Mouse (Mus musculus): Measurements from ENCODE around the gene Ccdc85b.
"Not testable (repeated sequence)": the region's sequence is repeated elsewhere in the genome, so short reads cannot be mapped to it uniquely, and the experiment has no call there.

Ccdc85b gene

DNA sequence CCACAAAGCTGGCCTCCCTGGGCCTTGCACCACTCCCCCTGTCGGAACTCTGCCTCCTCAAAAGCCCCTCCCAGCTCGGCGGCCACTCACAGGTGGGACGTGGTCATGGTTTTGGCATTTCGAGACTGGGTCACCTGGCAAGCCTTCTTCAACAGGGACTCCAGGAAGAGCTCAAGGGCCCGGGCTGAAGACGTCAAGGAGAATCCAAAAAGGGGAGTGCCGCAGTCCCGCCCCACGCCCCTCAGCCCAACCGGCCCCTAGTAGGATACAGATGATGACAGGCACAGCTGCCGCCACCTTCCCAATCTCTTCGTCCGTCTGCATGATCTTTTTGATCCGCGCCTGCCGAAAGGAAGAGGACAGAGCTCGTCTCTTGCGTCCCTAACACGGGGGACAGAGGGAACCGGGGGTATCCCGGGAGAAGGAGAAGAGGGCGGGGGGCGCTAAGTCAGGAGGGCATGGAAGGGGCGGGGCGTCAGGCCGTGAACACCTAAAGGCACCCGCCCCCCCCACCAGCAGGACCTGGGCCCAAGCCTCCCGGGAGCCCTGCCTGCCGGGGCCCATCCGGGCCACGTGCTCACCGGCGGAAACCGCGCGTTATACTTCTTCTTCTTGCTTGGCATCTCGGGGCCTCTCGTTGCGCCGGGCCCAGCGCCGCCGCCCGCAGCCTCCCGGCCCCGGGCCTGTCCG lies 33.5 kb downstream of the Ccdc85b start:
- peak; percentile 37 for DNase-seq (ENCODE audit: low spot score)

DNA sequence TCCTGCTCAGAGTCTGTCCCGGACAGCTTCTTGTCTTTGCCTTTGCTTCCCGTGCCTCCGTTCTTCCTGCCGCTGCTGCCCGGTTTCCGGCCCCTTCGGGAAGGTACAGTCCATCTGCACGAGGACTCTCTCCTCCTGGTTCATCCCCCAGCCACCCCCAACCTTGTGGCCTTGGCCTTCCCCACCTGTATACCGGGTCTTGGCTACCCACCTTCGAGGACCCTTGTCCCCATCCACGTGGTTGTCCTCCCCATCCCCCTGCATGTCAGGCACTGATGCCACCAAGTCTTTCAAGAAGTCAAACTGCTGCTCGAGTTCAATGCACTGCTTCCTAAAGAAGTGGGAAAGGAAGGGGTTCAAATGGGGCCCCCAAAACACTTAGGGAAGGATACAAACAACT lies 34.1 kb downstream of the Ccdc85b start:
- no peak for DNase-seq (ENCODE audit: low spot score)

- no peak for DNase-seq (ENCODE audit: low spot score)
These were observed 34.7 kb downstream of the Ccdc85b start for GRCm38 (mm10) chr19:5422895-5423443.

DNA sequence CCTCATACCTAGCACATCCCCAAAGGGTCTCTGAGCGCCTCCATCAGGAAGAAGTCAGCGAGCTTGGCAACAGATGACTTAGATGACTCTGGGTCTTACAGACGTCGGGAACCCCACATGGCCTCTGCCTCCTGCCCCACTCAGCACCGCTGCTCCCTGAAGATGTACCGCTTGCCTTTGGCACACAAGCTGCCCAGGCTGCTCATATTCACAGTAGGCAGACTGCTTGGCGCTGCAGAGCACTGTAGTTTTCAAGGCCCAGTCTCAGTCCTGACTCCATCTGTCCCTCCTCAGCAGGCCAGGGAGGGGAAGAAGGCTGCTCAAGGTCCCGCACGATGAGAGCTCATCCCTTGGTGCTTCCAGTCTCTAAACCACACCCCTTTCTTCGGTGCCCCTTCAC lies 35.4 kb downstream of the Ccdc85b start:
- no peak for DNase-seq (ENCODE audit: low spot score)

- DNase-seq (ENCODE audit: low spot score), result no peak
These were observed 35.9 kb downstream of the Ccdc85b start for GRCm38 (mm10) chr19:5421784-5422183.

DNA sequence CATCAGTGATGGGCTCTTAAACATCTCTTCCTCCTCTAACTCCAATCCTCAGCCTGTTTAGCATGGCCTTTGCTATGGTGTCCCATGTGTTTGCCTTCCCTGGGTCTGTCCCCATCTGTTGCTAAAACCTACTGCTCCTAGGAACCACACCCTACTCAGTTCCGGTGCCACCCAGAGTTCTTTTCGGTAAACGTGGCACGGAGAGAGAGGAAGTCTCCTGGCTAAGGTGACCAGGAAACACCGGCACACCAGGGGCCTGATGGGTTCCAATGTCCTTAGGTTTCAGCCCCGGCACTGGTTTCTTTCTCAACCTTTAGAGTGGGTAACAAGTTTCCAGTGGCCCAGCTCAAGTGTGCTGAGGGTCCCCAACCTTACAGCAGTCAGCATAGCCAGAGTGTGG lies 37.1 kb downstream of the Ccdc85b start:
- DNase-seq (ENCODE audit: low spot score), result no peak

DNA sequence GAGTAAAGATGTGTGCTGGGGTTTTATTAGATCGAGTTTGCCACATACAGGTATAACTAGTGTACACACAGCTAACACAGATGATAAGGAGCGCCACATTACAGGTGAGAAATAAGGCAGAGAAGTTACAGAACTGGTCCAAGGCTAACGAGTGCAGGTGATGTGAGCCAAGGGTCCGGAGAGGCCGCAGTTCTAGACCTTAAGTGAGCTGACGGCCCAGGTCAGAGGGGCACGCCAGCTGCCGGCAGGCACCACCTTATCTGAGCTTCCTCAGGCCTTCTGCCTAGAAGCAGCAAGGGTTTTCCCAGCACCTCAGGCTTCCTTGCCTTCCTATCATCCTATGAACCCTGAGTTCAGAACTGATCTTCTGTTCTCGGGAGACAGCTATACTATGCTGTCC lies 38.1 kb downstream of the Ccdc85b start:
- DNase-seq (ENCODE audit: low spot score), result no peak

GRCm38 (mm10) chr19:5418750-5419466 lies 38.8 kb downstream of the Ccdc85b start:
- DNase-seq (ENCODE audit: low spot score), result no peak

DNA sequence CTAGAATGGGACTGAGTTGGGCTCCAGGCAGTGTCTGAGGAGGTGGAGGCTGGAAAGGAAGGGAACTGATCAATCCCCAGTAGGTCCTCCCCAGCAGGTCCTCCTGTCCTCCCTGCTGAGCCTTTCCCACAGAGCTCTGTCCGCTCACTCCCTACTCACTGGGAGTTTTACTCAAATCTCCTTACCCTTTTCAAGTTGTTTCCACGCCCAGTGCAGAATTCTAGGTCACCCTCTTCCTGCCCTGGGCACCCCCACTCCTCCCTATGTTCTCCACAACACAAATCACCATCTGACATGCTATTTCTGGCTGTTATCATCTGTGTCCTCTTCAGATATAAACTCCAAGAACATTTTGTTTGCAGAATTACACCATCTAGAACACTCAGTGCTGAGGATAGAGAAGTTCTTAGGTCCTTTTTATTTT lies 43.1 kb downstream of the Ccdc85b start:
- no peak for DNase-seq (ENCODE audit: low spot score)

DNA sequence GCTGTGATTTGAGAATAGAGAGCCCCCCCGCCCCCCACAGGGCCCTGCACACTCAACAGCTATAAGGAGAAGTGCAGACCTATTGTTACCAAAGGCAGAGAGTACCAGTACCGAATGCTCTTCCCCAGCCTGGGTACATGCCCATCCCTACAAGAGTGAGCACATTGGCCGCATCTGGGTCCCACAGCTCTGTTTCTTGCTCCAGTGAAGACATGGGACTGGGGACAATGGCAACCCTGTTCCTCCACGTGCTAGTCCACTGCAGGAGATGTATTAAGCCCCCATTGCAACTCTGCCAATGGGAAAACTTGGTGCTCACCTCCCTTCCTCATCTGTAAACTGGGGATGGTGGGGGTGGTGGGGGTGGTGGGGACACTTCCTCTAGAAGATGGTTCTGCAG lies 43.9 kb downstream of the Ccdc85b start:
- DNase-seq (ENCODE audit: low spot score), result no peak

- no peak for DNase-seq (ENCODE audit: low spot score)
These were observed 45.7 kb downstream of the Ccdc85b start for GRCm38 (mm10) chr19:5411961-5412360.

- no peak for DNase-seq (ENCODE audit: low spot score)
These were observed 47.1 kb downstream of the Ccdc85b start for GRCm38 (mm10) chr19:5410641-5411040.

DNA sequence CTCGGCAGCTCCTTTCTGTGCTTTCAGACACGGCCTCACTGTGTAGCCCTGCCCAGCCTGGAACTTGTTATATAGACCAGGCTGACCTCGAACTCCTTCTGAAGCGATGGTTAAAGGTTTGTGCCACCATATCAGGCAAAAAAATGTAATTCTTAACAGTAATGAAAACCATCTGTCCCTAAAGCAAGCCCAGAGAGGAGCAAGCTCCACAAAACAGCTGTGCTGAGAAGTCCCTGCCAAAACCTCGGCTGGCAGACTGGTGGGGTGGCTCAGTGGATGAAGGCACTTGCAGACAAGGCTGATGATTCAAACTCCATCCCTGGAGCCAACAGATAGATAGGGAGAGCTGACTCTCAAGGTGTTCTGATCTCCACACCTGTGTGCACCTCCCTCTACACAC lies 48.6 kb downstream of the Ccdc85b start:
- no peak for DNase-seq (ENCODE audit: low spot score)

DNA sequence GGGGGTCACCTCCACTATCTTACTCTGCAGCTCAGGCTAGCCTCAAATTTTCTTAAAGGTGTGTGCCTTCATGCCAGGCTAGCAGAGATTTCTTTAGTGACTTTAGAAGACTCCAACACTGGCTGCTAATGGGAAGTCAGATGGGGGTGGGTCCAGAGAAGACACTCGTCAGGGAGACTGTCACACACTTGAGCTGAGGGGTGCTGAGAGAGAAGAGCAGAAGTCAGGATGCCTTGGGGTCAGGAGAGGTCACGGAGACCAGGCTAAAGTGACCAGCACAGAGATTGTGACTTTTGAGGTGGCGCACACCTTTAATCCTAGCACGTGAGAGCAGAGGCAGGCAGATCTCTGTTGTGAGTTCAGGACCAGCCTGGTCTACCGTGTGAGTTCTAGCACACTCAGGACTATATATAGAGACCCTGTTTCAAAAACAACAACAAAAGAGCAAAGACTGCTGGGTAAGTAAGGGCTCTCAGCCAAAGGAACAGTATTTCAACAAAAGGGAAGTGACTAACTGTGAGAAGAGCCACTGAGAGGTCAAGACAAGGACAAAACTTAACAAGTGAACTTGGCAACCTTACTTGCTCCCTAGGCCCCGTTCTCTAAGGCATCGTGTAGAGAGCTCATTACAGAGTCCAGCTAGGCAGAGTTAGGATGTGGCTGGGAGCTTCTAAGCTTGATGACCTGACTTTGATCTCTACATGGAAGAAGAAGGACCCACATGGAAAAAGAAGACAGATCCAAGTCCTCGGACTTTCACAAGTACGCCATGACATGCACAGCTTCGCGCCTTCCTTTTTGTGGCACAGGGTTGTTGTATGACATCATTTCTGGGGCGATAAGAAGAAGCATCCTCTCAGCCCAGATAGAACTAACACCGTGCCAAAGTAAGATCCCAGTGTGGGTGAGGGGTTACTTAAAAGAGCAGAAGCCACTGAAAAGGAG lies 49.4 kb downstream of the Ccdc85b start:
- no peak for DNase-seq (ENCODE audit: low spot score)

DNA sequence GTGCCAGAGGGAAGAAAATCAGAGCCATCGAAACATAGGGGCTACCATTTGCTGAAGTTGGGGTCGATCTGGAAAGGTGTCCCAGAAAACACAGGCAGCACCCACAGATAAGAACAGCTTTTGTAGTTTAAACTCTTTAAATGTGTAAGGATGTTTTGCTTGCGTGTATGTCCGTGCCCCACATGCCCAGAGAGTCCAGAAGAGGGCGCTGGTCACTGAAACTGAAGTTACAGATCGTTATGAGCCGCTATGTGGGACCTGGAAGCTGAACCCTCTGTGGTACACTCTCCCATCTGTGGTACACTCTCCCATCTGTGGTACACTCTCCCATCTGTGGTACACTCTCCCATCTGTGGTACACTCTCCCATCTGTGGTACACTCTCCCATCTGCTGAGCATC lies 50.6 kb downstream of the Ccdc85b start:
- DNase-seq (ENCODE audit: low spot score), result peak; percentile 57

GRCm38 (mm10) chr19:5406531-5407126 lies 51.1 kb downstream of the Ccdc85b start:
- not testable (repeated sequence) for DNase-seq (ENCODE audit: low spot score)

- DNase-seq (ENCODE audit: low spot score), result no peak
These were observed 51.8 kb downstream of the Ccdc85b start for GRCm38 (mm10) chr19:5405924-5406323.
